Mouse (Mus musculus) stomach, embryonic 14.5 days (tissue): ENCODE measurements around the gene Cdh20. TPM values are rescaled to one million over a fixed set of nuclear protein-coding genes. Genes with fewer than 3 reads are reported as not detected.

Experiments used
- ATAC-seq: fragments of 200-750 bp; cut with Nextera tagmentation; 2 replicates; pipeline ENCODE4 v1.8.0; 2017; ENCODE audit warnings: low read depth, moderate TSS enrichment; ENCODE audit not compliant: insufficient number of reproducible peaks, insufficient read depth, low FRiP score
- H3K27ac ChIP-seq: fragments of 300-500 bp; sonication (generic); 2 replicates; pipeline ENCODE4 v1.5.1; 2014; ENCODE audit warnings: mild to moderate bottlenecking, low read length, moderate library complexity, mixed read lengths
- H3K27me3 ChIP-seq: fragments of 300-500 bp; sonication (generic); 2 replicates; pipeline ENCODE4 v1.6.1; 2014; ENCODE audit warnings: low read length, control low read depth, mixed read lengths; ENCODE audit not compliant: control insufficient read depth, insufficient read depth
- H3K36me3 ChIP-seq: fragments of 300-500 bp; sonication (generic); 2 replicates; pipeline ENCODE4 v1.6.1; 2014; ENCODE audit warnings: mild to moderate bottlenecking, control low read depth, low read length, moderate library complexity, mixed read lengths; ENCODE audit not compliant: control insufficient read depth, insufficient read depth
- H3K4me1 ChIP-seq: fragments of 300-500 bp; sonication (generic); 2 replicates; pipeline ENCODE4 v1.6.1; 2014; ENCODE audit warnings: low read length, control low read depth, mixed read lengths; ENCODE audit not compliant: control insufficient read depth, insufficient read depth
- H3K4me2 ChIP-seq: fragments of 300-500 bp; sonication (generic); replicated peaks from 2 replicates; pipeline ENCODE4 v1.6.1; 2014; ENCODE audit warnings: low read depth, low read length, control low read depth
- H3K4me3 ChIP-seq: fragments of 300-500 bp; sonication (generic); 2 replicates; pipeline ENCODE4 v1.5.1; 2014; ENCODE audit warnings: low read depth, low read length, control low read depth
- H3K9ac ChIP-seq: fragments of 300-500 bp; sonication (generic); replicated peaks from 2 replicates; pipeline ENCODE4 v1.6.1; 2014; ENCODE audit warnings: low read depth, mild to moderate bottlenecking, control low read depth, low read length, moderate library complexity, mixed read lengths
- H3K9me3 ChIP-seq: fragments of 300-500 bp; sonication (generic); 2 replicates; pipeline ENCODE4 v1.6.1; 2016; ENCODE audit warnings: low read depth, low read length, control low read depth; ENCODE audit not compliant: control insufficient read depth
- WGBS: fragments of 180-500 bp; shearing (Covaris S2); extraction: QIAGEN DNeasy Blood & Tissue Kit; methylation state at CpG from one replicate; pipeline ENCODE4 v1.1.7; 2014; 5-methylcytosine and 5-hydroxymethylcytosine counted together
- polyA plus RNA-seq: library from polyadenylated mRNA; unstranded; fragments of >200 nt; fragmentation: Nextera tagmentation; extraction: Ambion mirVana; gene quantifications from 2 replicates; pipeline ENCODE4 v1.2.1, GENCODE M21; 2014

The Cdh20 gene
- 0.13 and 0.19 TPM in 2 replicates for polyA plus RNA-seq

DNA sequence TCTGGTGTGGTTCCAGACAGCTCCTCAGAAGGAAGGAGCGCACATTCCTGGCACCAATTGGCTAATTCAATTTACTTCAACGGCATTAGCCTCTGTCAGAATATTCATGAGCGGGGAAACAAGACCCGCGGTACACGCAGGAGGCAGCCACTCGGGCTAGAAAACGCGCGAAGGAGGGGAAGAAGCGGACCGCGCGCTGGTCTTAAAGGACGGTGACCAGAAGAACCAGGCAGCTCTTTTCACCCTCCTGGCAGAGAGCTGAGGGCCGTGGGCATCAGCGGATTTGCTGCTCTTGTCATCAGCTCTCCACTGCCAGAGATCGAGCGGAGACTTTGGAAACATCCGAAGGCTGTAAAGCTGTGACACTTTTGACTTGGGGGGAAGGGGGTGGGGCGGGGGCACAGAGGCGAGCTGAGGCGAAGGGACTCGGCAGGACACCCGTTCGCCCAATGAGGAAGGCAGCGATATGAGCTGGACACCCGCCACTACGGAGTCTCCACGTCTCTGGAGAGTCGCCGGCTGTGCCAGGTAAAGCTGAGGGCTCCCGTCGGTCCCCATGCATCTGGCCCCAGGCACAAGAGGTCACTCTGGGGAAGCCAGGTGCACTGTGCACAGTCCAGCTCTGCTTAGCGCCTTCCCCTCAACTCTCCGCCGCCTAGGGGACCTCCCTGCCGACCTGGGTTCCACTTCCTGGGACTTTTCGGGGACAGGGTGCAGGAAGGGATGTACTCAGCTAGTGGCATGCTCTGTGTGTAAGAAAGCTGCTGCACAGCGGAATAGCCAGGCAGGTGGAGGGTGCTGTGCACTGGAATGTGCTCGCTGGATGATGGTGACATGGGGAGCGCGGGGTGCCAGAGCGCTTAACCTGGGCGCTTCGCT lies at the start of gene Cdh20:
Gene Cdh20 (plus strand): TSS at position 159 of the 879 bp plus-strand sequence.
- Histone ChIP-seq H3K36me3 (no peaks in the 10 kb centered on the region), H3K9ac (no peak within 1 kb of the TSS), H3K27me3 (peaks cover 3% of the 10 kb centered on the region; the same call in 1 of the 2 replicates), H3K4me1 (no peaks in the 10 kb centered on the region), H3K9me3 (no peaks in the 10 kb centered on the region), H3K4me3 (peak within 1 kb of the TSS; percentile 39), H3K4me2 (peak within 1 kb of the TSS; percentile 89), H3K27ac (no peak within 1 kb of the TSS)
- peak; percentile 59; the same call in 1 of the 2 replicates for ATAC-seq
- WGBS, result under 1% methylated on average over 43 of the region's 46 CpGs

- no peak for ATAC-seq
Observed at GRCm38 (mm10) chr1:104746816-104747215, 21.5 kb upstream of the Cdh20 start.

DNA sequence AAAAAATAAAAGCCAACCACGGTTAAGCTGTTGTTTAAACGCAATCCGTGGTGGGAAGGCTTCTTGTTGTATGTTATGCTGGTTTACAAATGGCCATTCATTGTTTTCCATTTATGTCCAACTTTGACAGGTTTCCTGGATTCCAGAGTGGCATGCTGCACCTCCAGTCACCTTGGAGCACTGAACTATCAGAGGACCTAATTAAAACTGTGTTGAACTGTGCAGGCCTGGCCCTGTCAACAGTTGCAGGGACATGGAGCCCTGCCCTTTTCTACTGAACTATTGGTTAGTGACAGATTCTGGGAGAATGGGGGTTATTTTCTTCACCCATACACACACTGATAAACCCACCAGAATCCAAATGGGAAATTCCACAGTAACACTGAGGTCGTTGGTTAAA lies 20.9 kb upstream of the Cdh20 start:
- no peak overlapping the region for H3K27ac ChIP-seq
- H3K4me2 ChIP-seq, result no peak overlapping the region
- no peaks in the 10 kb centered on the region for H3K36me3 ChIP-seq
- H3K9me3 ChIP-seq, result no peaks in the 10 kb centered on the region
- 55% methylated on average over 4 of the region's 4 CpGs for WGBS
- H3K4me3 ChIP-seq, result no peak overlapping the region
- ATAC-seq, result no peak
- H3K4me1 ChIP-seq, result no peaks in the 10 kb centered on the region
- no peak overlapping the region for H3K9ac ChIP-seq
- H3K27me3 ChIP-seq, result no peaks in the 10 kb centered on the region

More at GRCm38 (mm10) chr1:104746816-104747215, 21.5 kb upstream of the Cdh20 start:
- H3K4me1 ChIP-seq, result no peaks in the 10 kb centered on the region
- H3K27ac ChIP-seq, result no peak overlapping the region
- no peak overlapping the region for H3K9ac ChIP-seq
- no peaks in the 10 kb centered on the region for H3K27me3 ChIP-seq
- no peak overlapping the region for H3K4me3 ChIP-seq
- no peaks in the 10 kb centered on the region for H3K9me3 ChIP-seq
- H3K36me3 ChIP-seq, result no peaks in the 10 kb centered on the region
- no peak overlapping the region for H3K4me2 ChIP-seq
- 24% methylated on average over 1 of the region's 1 CpGs for WGBS

DNA sequence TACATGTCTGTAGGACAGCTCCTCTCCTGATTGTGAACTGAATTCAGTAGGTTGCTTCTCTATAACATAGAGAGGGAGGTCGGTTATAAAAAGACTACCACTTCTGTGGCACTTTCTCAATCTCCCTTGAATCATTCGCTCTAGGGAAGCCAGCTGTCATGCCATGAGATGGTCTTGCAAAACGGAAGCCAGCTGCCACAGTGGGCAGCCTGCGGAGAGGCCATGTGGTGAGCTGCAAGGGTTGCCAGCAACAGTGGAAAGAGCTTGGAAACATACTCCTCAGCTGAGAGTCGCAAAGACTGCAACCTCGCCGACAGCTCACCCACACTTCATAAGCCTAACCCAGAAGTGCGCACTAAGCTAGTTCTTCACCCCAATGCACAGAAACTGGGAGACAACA lies 13.8 kb upstream of the Cdh20 start:
- no peak for ATAC-seq
- Histone ChIP-seq H3K36me3 (no peaks in the 10 kb centered on the region), H3K9me3 (no peaks in the 10 kb centered on the region), H3K27ac (no peak overlapping the region), H3K9ac (no peak overlapping the region), H3K4me3 (no peak overlapping the region), H3K4me1 (no peaks in the 10 kb centered on the region), H3K27me3 (no peaks in the 10 kb centered on the region), H3K4me2 (no peak overlapping the region)
- WGBS, result 73% methylated on average over 8 of the region's 8 CpGs

GRCm38 (mm10) chr1:104755896-104756295 lies 12.4 kb upstream of the Cdh20 start:
- no peaks in the 10 kb centered on the region for H3K4me1 ChIP-seq
- no peak overlapping the region for H3K27ac ChIP-seq
- H3K9ac ChIP-seq, result no peak overlapping the region
- WGBS, result 35% methylated on average over 4 of the region's 4 CpGs
- no peak overlapping the region for H3K4me2 ChIP-seq
- no peaks in the 10 kb centered on the region for H3K9me3 ChIP-seq
- H3K4me3 ChIP-seq, result no peak overlapping the region
- no peaks in the 10 kb centered on the region for H3K36me3 ChIP-seq
- ATAC-seq, result no peak
- no peaks in the 10 kb centered on the region for H3K27me3 ChIP-seq

DNA sequence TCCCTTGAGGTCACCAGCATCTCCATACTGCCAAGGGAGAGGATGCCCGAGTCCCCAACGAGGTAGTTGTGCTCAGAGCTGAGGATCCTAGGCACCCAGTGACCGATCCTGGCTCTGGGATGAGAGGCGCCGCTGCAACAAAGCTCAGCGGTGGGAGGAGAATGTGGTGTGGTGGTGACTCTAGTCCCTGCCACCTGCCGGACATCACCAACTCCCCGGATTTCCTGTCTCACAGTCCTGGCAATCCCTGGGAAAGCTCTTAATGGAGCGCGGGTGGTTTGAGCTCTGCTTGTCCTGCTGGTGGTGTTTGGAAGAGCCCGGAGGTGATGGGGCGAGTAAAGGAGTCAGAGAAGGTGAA lies 900 bp downstream of the Cdh20 start:
- Histone ChIP-seq H3K9ac (no peak overlapping the region), H3K4me2 (peak overlapping the region; percentile 89)
- WGBS, result 1% methylated on average over 12 of the region's 12 CpGs

DNA sequence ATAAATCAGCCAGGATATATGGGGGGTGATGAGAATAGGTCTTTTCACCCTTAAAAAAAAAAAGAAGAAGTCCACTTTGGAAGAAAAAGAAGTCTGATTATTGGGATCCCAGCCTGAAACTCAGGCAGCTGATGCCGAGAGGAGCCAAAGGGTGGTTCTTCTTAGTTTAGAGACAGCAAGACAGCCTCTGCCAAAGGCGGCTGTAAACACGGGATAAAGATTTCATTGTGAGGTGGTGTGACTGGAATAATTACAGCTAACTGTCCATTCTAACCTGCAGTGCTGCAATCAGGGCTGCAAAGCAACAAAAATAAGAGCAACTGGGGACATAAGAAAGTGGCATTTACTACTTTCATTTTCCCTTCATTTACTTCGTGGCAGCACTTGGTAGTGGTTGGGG lies 3.6 kb downstream of the Cdh20 start:
- Histone ChIP-seq H3K9ac (no peak overlapping the region), H3K9me3 (no peaks in the 10 kb centered on the region), H3K36me3 (no peaks in the 10 kb centered on the region), H3K27me3 (peaks cover 3% of the 10 kb centered on the region; the same call in 1 of the 2 replicates), H3K4me3 (no peak overlapping the region), H3K4me1 (no peaks in the 10 kb centered on the region), H3K27ac (no peak overlapping the region), H3K4me2 (no peak overlapping the region)
- 75% methylated on average over 4 of the region's 4 CpGs for WGBS
- ATAC-seq, result no peak

More for the DNA sequence above, 900 bp downstream of the Cdh20 start:
- Histone ChIP-seq H3K9me3 (no peaks in the 10 kb centered on the region), H3K36me3 (no peaks in the 10 kb centered on the region), H3K4me1 (no peaks in the 10 kb centered on the region), H3K27ac (no peak overlapping the region), H3K4me3 (peak overlapping the region; percentile 39), H3K27me3 (peaks cover 3% of the 10 kb centered on the region; the same call in 1 of the 2 replicates)
- no peak; the same call in 1 of the 2 replicates for ATAC-seq

DNA sequence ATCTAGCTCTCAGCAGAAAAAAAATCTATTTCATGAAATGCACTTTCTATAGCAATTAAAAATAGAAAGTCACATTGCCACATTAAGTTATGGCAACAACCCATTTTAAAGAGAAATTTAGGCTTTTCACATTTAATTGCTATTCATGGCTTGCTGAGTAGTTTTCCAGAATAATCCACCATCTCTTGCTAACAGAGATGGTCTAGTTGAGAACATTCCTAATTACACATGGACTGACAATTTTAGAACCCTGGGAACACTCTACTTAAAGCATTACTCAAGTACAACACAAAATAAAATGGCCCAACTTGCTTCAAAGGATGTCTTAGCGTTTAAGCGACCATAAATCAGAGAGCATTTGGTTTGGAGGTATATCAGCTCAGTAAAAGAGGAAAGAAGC lies 4.9 kb downstream of the Cdh20 start:
- no peak for ATAC-seq
- 75% methylated on average over 2 of the region's 2 CpGs for WGBS
- Histone ChIP-seq H3K4me2 (no peak overlapping the region), H3K4me1 (no peaks in the 10 kb centered on the region), H3K36me3 (no peaks in the 10 kb centered on the region), H3K4me3 (no peak overlapping the region), H3K27me3 (peaks cover 3% of the 10 kb centered on the region; the same call in 1 of the 2 replicates), H3K9me3 (no peaks in the 10 kb centered on the region), H3K9ac (no peak overlapping the region), H3K27ac (no peak overlapping the region)
